8 mouse cellular contexts compared by ENCODE assay signal in the genomic region with DNA sequence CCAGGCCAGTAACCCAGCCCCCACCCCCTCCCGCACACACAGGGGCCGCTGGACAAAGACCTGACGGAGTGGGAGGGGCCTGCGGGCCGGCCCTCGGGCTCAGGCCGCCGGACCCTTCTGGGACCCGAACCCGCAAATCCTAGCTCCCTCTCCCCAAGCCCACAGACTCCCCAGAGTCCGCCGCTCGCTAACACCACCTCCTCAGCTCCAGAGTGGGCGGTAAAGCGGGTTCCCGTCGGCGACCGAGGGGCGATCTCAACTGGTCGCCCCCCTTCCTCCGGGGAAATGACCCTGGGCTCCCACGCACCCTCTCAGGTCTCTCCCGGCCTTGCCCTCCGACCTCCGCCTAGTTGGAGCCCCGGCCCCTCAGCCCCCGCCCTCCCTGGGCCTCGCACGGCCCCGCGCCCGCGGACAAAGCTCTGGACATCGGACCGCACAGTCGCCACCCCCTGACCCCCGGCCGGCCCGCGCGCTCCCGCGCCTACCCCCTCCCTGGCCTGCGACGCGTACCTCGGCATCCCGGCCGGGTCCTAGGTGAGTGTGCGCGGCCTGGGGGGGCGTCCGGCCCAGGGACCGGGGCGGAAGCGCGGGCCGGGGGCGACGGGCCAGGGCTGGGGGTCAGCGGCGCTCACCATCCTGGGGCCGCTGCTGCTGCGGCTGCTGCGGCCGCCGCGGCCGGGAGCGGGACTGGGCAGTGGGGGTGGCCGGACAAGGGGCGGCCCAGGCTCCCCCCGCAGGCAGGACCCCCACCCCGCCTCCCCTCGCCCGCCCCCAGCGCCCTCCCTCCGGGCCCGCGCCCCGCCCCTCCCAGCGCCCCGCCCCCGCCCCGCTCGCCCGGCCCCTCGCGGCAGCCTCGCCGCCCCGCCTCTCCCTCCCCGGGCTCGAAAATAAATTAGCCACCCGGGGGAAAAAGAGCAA. TPM values are rescaled to one million over a fixed set of nuclear protein-coding genes. Genes with fewer than 3 reads are reported as not detected.
DNase-seq lines count a peak whose midpoint lies in the region; ATAC-seq lines count a peak whose summit lies in the region.

A gene (minus strand): TSS at position 755 of the 918 bp plus-strand sequence.

- peak within 1 kb of the TSS; percentile 73 for H3K27ac ChIP-seq in embryonic facial prominence, embryonic 15.5 days (replicated peaks)
- peak within 1 kb of the TSS; percentile 65 for H3K27ac ChIP-seq in hindbrain, embryonic 15.5 days (replicated peaks)
- H3K27ac ChIP-seq in liver, embryonic 13.5 days, result peak within 1 kb of the TSS; percentile 80

- peak; percentile 36 for DNase-seq in ovary, postnatal 14 days (ENCODE audit: low spot score)
- DNase-seq in ovary, adult 18-20 months (ENCODE audit: low spot score), result no peak
- DNase-seq in liver, embryonic 13.5 days, result no peak
- DNase-seq in retina, postnatal 1 day, result peak; percentile 77
- no peak for DNase-seq in right cerebral cortex, postnatal 14 days
- DNase-seq in left cerebral cortex, adult 8-10 months (ENCODE audit: low spot score in 2 of 2), result no peak

- peak; percentile 40 for ATAC-seq in embryonic facial prominence, embryonic 15.5 days (ENCODE audit: insufficient number of reproducible peaks, low FRiP score, low TSS enrichment, low read depth)
- 0 out of 2 replicates have a peak, but pooled peaks have one; percentile 16 for ATAC-seq in hindbrain, embryonic 15.5 days (ENCODE audit: low FRiP score, low read depth)
- ATAC-seq in liver, embryonic 13.5 days (ENCODE audit: low read depth), result peak; percentile 20

- H3K4me3 ChIP-seq in embryonic facial prominence, embryonic 15.5 days (replicated peaks), result peak within 1 kb of the TSS; percentile 66
- peak within 1 kb of the TSS; percentile 68 for H3K4me3 ChIP-seq in hindbrain, embryonic 15.5 days
- peak within 1 kb of the TSS; percentile 59 for H3K4me3 ChIP-seq in liver, embryonic 13.5 days (replicated peaks)

- H3K4me2 ChIP-seq in embryonic facial prominence, embryonic 15.5 days (replicated peaks), result peak within 1 kb of the TSS; percentile 88
- H3K4me2 ChIP-seq in hindbrain, embryonic 15.5 days, result peak within 1 kb of the TSS; percentile 89
- H3K4me2 ChIP-seq in liver, embryonic 13.5 days, result peak within 1 kb of the TSS; percentile 54

- H3K9ac ChIP-seq in embryonic facial prominence, embryonic 15.5 days, result peak within 1 kb of the TSS; percentile 69
- H3K9ac ChIP-seq in hindbrain, embryonic 15.5 days, result peak within 1 kb of the TSS; percentile 70
- peak within 1 kb of the TSS; percentile 64 for H3K9ac ChIP-seq in liver, embryonic 13.5 days

- no peaks in the 10 kb centered on the region for H3K9me3 ChIP-seq in embryonic facial prominence, embryonic 15.5 days (replicated peaks)
- no peaks in the 10 kb centered on the region for H3K9me3 ChIP-seq in hindbrain, embryonic 15.5 days
- H3K9me3 ChIP-seq in liver, embryonic 13.5 days (replicated peaks), result no peaks in the 10 kb centered on the region

- H3K27me3 ChIP-seq in embryonic facial prominence, embryonic 15.5 days, result peaks cover 9% of the 10 kb centered on the region; the same call in 1 of the 2 replicates
- no peaks in the 10 kb centered on the region for H3K27me3 ChIP-seq in hindbrain, embryonic 15.5 days
- peaks cover 68% of the 10 kb centered on the region for H3K27me3 ChIP-seq in liver, embryonic 13.5 days

- peaks cover 68% of the 10 kb centered on the region for H3K4me1 ChIP-seq in embryonic facial prominence, embryonic 15.5 days
- peaks cover 37% of the 10 kb centered on the region for H3K4me1 ChIP-seq in hindbrain, embryonic 15.5 days (replicated peaks)
- H3K4me1 ChIP-seq in liver, embryonic 13.5 days (replicated peaks), result peaks cover 37% of the 10 kb centered on the region

- no peaks in the 10 kb centered on the region for H3K36me3 ChIP-seq in embryonic facial prominence, embryonic 15.5 days
- H3K36me3 ChIP-seq in hindbrain, embryonic 15.5 days, result no peaks in the 10 kb centered on the region
- H3K36me3 ChIP-seq in liver, embryonic 13.5 days, result no peaks in the 10 kb centered on the region

- under 1% methylated on average over 63 of the region's 96 CpGs for WGBS in embryonic facial prominence, embryonic 15.5 days
- under 1% methylated on average over 39 of the region's 96 CpGs for WGBS in hindbrain, embryonic 15.5 days
- WGBS in liver, embryonic 13.5 days (ENCODE audit: insufficient replicate concordance), result under 1% methylated on average over 61 of the region's 96 CpGs

RNA-seq across cellular contexts. Expression of the gene that starts here (rescaled TPM):
- polyA plus RNA-seq in embryonic facial prominence, embryonic 15.5 days (2015; fragmentation: Nextera tagmentation; extraction: Ambion mirVana), result 0.19 and 0.21 TPM in 2 replicates
- polyA plus RNA-seq in hindbrain, embryonic 15.5 days (2015; fragmentation: Nextera tagmentation; extraction: Ambion mirVana), result 0.09 and 0.10 TPM in 2 replicates
- 0.13 and 0.17 TPM in 2 replicates for polyA plus RNA-seq in liver, embryonic 13.5 days (2015; fragmentation: Nextera tagmentation; extraction: Ambion mirVana)
- total RNA-seq in left cerebral cortex, adult 8-10 months (2022), result 1 to 10 TPM; 1.5 to 1.8 (median 1.6) TPM

Comparison
In these comparisons a context has a peak if more than half of its experiments do, and no peak if none do; other contexts are left out.
1. DNase-seq: peak in ovary, postnatal 14 days (single experiment) and retina, postnatal 1 day (single experiment); none in ovary, adult 18-20 months (single experiment), liver, embryonic 13.5 days (single experiment), right cerebral cortex, postnatal 14 days (single experiment) and left cerebral cortex, adult 8-10 months (0 of 2).
2. Peak in ATAC-seq, H3K4me3 ChIP-seq, H3K27ac ChIP-seq, H3K9ac ChIP-seq and H3K4me2 ChIP-seq in embryonic facial prominence, embryonic 15.5 days; RNA of the gene not detected or under 1 TPM.
3. Peak in ATAC-seq, H3K4me3 ChIP-seq, H3K27ac ChIP-seq, H3K9ac ChIP-seq and H3K4me2 ChIP-seq in hindbrain, embryonic 15.5 days; RNA of the gene not detected or under 1 TPM.
4. Peak in ATAC-seq, H3K4me3 ChIP-seq, H3K27ac ChIP-seq, H3K9ac ChIP-seq and H3K4me2 ChIP-seq in liver, embryonic 13.5 days; RNA of the gene not detected or under 1 TPM.
5. Peak in every context shown above with its lines, with median percentiles within 50 percentile points of each other: ATAC-seq, H3K27ac ChIP-seq, H3K4me2 ChIP-seq, H3K4me3 ChIP-seq and H3K9ac ChIP-seq.